Mouse (Mus musculus): ENCODE data around the gene Smgc. TPM values are rescaled to one million over a fixed set of nuclear protein-coding genes. Genes with fewer than 3 reads are reported as not detected.
"Not testable (repeated sequence)": the region's sequence is repeated elsewhere in the genome, so short reads cannot be mapped to it uniquely, and the experiment has no call there.

Smgc gene
- total RNA-seq (2021) = not detected

GRCm38 (mm10) chr15:91837965-91838364 lies at the start of gene Smgc:
Gene Smgc, plus strand, starts transcription at chr15:91838265.
- no peak for DNase-seq (ENCODE audit: extremely low spot score in 1 of 2, low spot score in 2 of 2)
- intact Hi-C loops (cut with DNase I) = no loop called here

- intact Hi-C loops (cut with DNase I) = no loop called here
- DNase-seq (ENCODE audit: extremely low spot score in 1 of 2, low spot score in 2 of 2) = no peak
These were observed 49.7 kb upstream of the Smgc start for GRCm38 (mm10) chr15:91788338-91788737.

GRCm38 (mm10) chr15:91806463-91806862 lies 31.6 kb upstream of the Smgc start:
- peak; percentile 9 to 26 for DNase-seq (ENCODE audit: extremely low spot score in 1 of 2, low spot score in 2 of 2)
- intact Hi-C loops (cut with DNase I) = no loop called here

GRCm38 (mm10) chr15:91835319-91835718 lies 2.7 kb upstream of the Smgc start:
- no peak for DNase-seq (ENCODE audit: extremely low spot score in 1 of 2, low spot score in 2 of 2)
- intact Hi-C loops (cut with DNase I) = no loop called here

GRCm38 (mm10) chr15:91864130-91864529 lies 26.1 kb downstream of the Smgc start:
- DNase-seq (ENCODE audit: extremely low spot score in 1 of 2, low spot score in 2 of 2); intact Hi-C loops (cut with DNase I): not testable (repeated sequence)

- intact Hi-C loops (cut with DNase I) = no loop called here
- DNase-seq (ENCODE audit: extremely low spot score in 1 of 2, low spot score in 2 of 2) = peak in 1 of 2 experiments; percentile 31
These were observed 62.2 kb downstream of the Smgc start for GRCm38 (mm10) chr15:91900245-91900644.

- DNase-seq (ENCODE audit: extremely low spot score in 1 of 2, low spot score in 2 of 2) = peak; percentile 38 to 67
- intact Hi-C loops (cut with DNase I) = not testable (repeated sequence)
These were observed 69.0 kb downstream of the Smgc start for GRCm38 (mm10) chr15:91907046-91907445.

Other genes with a start within 250 kb of the Smgc start
- gene Lrrk2, start 165.1 kb upstream of the Smgc start, total RNA-seq (2021) = 10 to 100 TPM; 10.4 TPM
- 100 to 1,000 TPM; 464 to 479 TPM for gene Cntn1, start 212.9 kb downstream of the Smgc start, total RNA-seq (2021)

Measured in left cerebral cortex, postnatal 10 days (tissue).